8 mouse cellular contexts compared by ENCODE assay signal in the genomic region with DNA sequence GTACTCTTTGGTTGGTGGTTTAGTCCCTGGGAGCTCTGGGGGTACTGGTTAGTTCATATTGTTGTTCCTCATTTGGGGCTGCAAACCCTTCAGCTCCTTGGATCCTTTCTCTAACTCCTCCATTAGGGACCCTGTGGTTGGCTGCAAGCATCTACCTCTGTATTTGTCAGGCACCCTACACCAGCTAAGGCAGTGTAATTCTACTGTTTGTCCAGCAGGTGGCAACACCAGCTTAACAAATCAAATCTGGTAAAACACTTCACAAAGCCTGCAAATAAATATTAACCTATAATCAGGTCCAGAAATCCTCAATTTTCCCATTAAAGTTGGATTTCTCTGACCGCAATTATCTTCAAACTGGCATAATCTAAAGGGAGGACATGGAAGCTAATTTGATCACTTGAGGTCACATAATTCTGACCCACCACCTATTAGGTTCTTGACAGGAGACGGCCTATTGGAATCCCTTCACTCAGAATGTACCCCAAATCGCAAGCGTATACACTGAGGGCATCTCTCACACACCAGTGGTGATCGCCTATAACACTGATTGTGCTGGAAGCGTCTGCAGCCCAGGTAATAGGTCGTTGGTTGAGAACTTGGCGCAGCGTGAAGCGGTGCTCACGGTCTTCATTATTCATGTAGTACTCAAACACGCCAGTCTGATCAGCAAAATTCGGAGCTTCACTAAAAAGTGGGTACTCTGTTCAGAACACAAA. TPM values are rescaled to one million over a fixed set of nuclear protein-coding genes. Genes with fewer than 3 reads are reported as not detected.
DNase-seq lines count a peak whose midpoint lies in the region; ATAC-seq and TF ChIP-seq lines count a peak whose summit lies in the region.

No protein-coding gene starts in this region.

- no peak overlapping the region for H3K27ac ChIP-seq in liver, embryonic 11.5 days (ENCODE audit: low read depth, low read length)
- no peak overlapping the region for H3K27ac ChIP-seq in liver, embryonic 12.5 days
- no peak overlapping the region for H3K27ac ChIP-seq in hindbrain, embryonic 16.5 days (ENCODE audit: low read depth, low read length)
- H3K27ac ChIP-seq in lung, postnatal 0 days (ENCODE audit: low read length) = no peak overlapping the region

- 86% methylated on average over 13 of the region's 13 CpGs for WGBS in liver, embryonic 11.5 days
- WGBS in liver, embryonic 12.5 days (ENCODE audit: insufficient replicate concordance) = 79% methylated on average over 13 of the region's 13 CpGs
- 90% methylated on average over 13 of the region's 13 CpGs for WGBS in hindbrain, embryonic 16.5 days
- WGBS in lung, postnatal 0 days = 87% methylated on average over 13 of the region's 13 CpGs

- H3K9me3 ChIP-seq in liver, embryonic 11.5 days (ENCODE audit: control insufficient read depth, low read length) = no peaks in the 10 kb centered on the region
- H3K9me3 ChIP-seq in liver, embryonic 12.5 days (replicated peaks) = no peaks in the 10 kb centered on the region
- H3K9me3 ChIP-seq in hindbrain, embryonic 16.5 days (ENCODE audit: control insufficient read depth, low read length) = no peaks in the 10 kb centered on the region
- H3K9me3 ChIP-seq in lung, postnatal 0 days (ENCODE audit: low read length) = no peaks in the 10 kb centered on the region

- no peak for DNase-seq in liver, embryonic 11.5 days (ENCODE audit: low spot score)
- peak; percentile 65 for DNase-seq in R1 (ENCODE audit: low read depth, low spot score)
- DNase-seq in embryo, embryonic 11.5 days (ENCODE audit: low read depth, low spot score) = peak; percentile 37
- DNase-seq in lung, postnatal 0 days (ENCODE audit: low spot score) = peak; percentile 73
- peak; percentile 39 for DNase-seq in skeletal muscle tissue, adult 2 months (ENCODE audit: low read depth, low spot score)
- DNase-seq in ovary, postnatal 36 days (ENCODE audit: low spot score) = no peak

- no peak overlapping the region for H3K4me3 ChIP-seq in liver, embryonic 11.5 days (ENCODE audit: low read depth, low read length)
- no peak overlapping the region for H3K4me3 ChIP-seq in liver, embryonic 12.5 days
- H3K4me3 ChIP-seq in hindbrain, embryonic 16.5 days (ENCODE audit: low read length) = no peak overlapping the region
- no peak overlapping the region for H3K4me3 ChIP-seq in lung, postnatal 0 days (ENCODE audit: low read depth, low read length)

- H3K36me3 ChIP-seq in liver, embryonic 11.5 days (ENCODE audit: control insufficient read depth, insufficient read depth, low read length) = no peaks in the 10 kb centered on the region
- no peaks in the 10 kb centered on the region; the same call in 1 of the 2 replicates for H3K36me3 ChIP-seq in liver, embryonic 12.5 days
- H3K36me3 ChIP-seq in hindbrain, embryonic 16.5 days (ENCODE audit: control insufficient read depth, insufficient read depth, low read length) = no peaks in the 10 kb centered on the region; the same call in 1 of the 2 replicates
- no peaks in the 10 kb centered on the region for H3K36me3 ChIP-seq in lung, postnatal 0 days (ENCODE audit: insufficient read depth, low read length)

- no peak overlapping the region for H3K9ac ChIP-seq in liver, embryonic 11.5 days (ENCODE audit: low read depth, low read length)
- H3K9ac ChIP-seq in liver, embryonic 12.5 days = no peak overlapping the region
- no peak overlapping the region for H3K9ac ChIP-seq in hindbrain, embryonic 16.5 days (ENCODE audit: low read depth, low read length)
- H3K9ac ChIP-seq in lung, postnatal 0 days (replicated peaks; ENCODE audit: low read depth) = no peak overlapping the region

- peak; percentile 85 for TF ChIP-seq CTCF in lung, postnatal 0 days (IDR thresholded peaks at IDR 0.05)

- TF ChIP-seq EP300 in lung, postnatal 0 days (IDR thresholded peaks at IDR 0.05) = no peak

- peak; percentile 57; the same call in 1 of the 2 replicates for ATAC-seq in liver, embryonic 11.5 days (replicated peaks; ENCODE audit: low FRiP score)
- no peak for ATAC-seq in liver, embryonic 12.5 days
- peak; percentile 79; the same call in 1 of the 2 replicates for ATAC-seq in hindbrain, embryonic 16.5 days
- ATAC-seq in lung, postnatal 0 days = peak; percentile 23; the same call in 1 of the 2 replicates

- H3K4me1 ChIP-seq in liver, embryonic 11.5 days (replicated peaks; ENCODE audit: control insufficient read depth, insufficient read depth, low read length) = no peaks in the 10 kb centered on the region; the same call in 1 of the 2 replicates
- H3K4me1 ChIP-seq in liver, embryonic 12.5 days = no peaks in the 10 kb centered on the region
- no peaks in the 10 kb centered on the region for H3K4me1 ChIP-seq in hindbrain, embryonic 16.5 days (ENCODE audit: control insufficient read depth, insufficient read depth, low read depth, low read length)
- no peaks in the 10 kb centered on the region for H3K4me1 ChIP-seq in lung, postnatal 0 days (ENCODE audit: insufficient read depth, low read depth, low read length)

- no peaks in the 10 kb centered on the region for H3K27me3 ChIP-seq in liver, embryonic 11.5 days (replicated peaks; ENCODE audit: control insufficient read depth, insufficient read depth, low read length)
- no peaks in the 10 kb centered on the region for H3K27me3 ChIP-seq in liver, embryonic 12.5 days (replicated peaks)
- H3K27me3 ChIP-seq in hindbrain, embryonic 16.5 days (replicated peaks; ENCODE audit: control insufficient read depth, insufficient read depth, low read length) = no peaks in the 10 kb centered on the region
- H3K27me3 ChIP-seq in lung, postnatal 0 days (replicated peaks; ENCODE audit: insufficient read depth, low read length) = no peaks in the 10 kb centered on the region

- no peak overlapping the region for H3K4me2 ChIP-seq in liver, embryonic 11.5 days
- H3K4me2 ChIP-seq in liver, embryonic 12.5 days = no peak overlapping the region
- no peak overlapping the region for H3K4me2 ChIP-seq in hindbrain, embryonic 16.5 days (ENCODE audit: low read length)
- no peak overlapping the region for H3K4me2 ChIP-seq in lung, postnatal 0 days (replicated peaks; ENCODE audit: low read depth, low read length)

RNA-seq across cellular contexts. Expression of gene Galc, which starts 46.6 kb away (rescaled TPM):
- 5.7 and 7.7 TPM in 2 replicates for polyA plus RNA-seq in liver, embryonic 11.5 days (2014; fragmentation: Nextera tagmentation; extraction: Ambion mirVana)
- polyA plus RNA-seq in liver, embryonic 12.5 days (2016; fragmentation: Nextera tagmentation; extraction: Ambion mirVana) = 3.2 and 3.4 TPM in 2 replicates
- polyA plus RNA-seq in hindbrain, embryonic 16.5 days (2015; fragmentation: Nextera tagmentation; extraction: Ambion mirVana) = 10.6 and 11.7 TPM in 2 replicates
- polyA plus RNA-seq in lung, postnatal 0 days (2015; fragmentation: Nextera tagmentation; extraction: Ambion mirVana) = 10.7 and 13.8 TPM in 2 replicates

RNA-seq across cellular contexts. Expression of gene Gpr65, which starts 55.8 kb away (rescaled TPM):
- polyA plus RNA-seq in liver, embryonic 11.5 days (2014; fragmentation: Nextera tagmentation; extraction: Ambion mirVana) = 2.0 TPM in 2 replicates
- 1.7 and 2.2 TPM in 2 replicates for polyA plus RNA-seq in liver, embryonic 12.5 days (2016; fragmentation: Nextera tagmentation; extraction: Ambion mirVana)
- polyA plus RNA-seq in hindbrain, embryonic 16.5 days (2015; fragmentation: Nextera tagmentation; extraction: Ambion mirVana) = 0.24 and 0.31 TPM in 2 replicates
- polyA plus RNA-seq in lung, postnatal 0 days (2015; fragmentation: Nextera tagmentation; extraction: Ambion mirVana) = 1.1 and 2.3 TPM in 2 replicates

Comparison
In these comparisons a context has a peak if more than half of its experiments do, and no peak if none do; other contexts are left out.
1. DNase-seq: peak in R1 (single experiment), embryo, embryonic 11.5 days (single experiment), lung, postnatal 0 days (single experiment) and skeletal muscle tissue, adult 2 months (single experiment); none in liver, embryonic 11.5 days (single experiment) and ovary, postnatal 36 days (single experiment).